Mouse (Mus musculus): ENCODE data around the gene Hist2h2aa1. TPM values are rescaled to one million over a fixed set of nuclear protein-coding genes. Genes with fewer than 3 reads are reported as not detected.

Hist2h2aa1 gene
- 41.3 and 48.8 TPM in 2 replicates for polyA plus RNA-seq (2012; rRNA removed)

GRCm38 (mm10) chr3:96245003-96245886 is at the start of gene Hist2h2aa1:
Hist2h2aa1 (plus strand) TSS chr3:96245497.

GRCm38 (mm10) chr3:96219661-96220130 is 25.6 kb upstream of the Hist2h2aa1 start, which contains the start of the genes Bola1 and Hist2h2ab:
Bola1 (minus strand) TSS chr3:96219709.
Hist2h2ab (plus strand) TSS chr3:96219865.

GRCm38 (mm10) chr3:96220765-96221639 is 24.3 kb upstream of the Hist2h2aa1 start, which contains the start of the genes Hist2h2ac and Hist2h2be:
Hist2h2ac (minus strand) TSS chr3:96220880.
Hist2h2be (plus strand) TSS chr3:96221119.

GRCm38 (mm10) chr3:96238954-96239793 is 6.1 kb upstream of the Hist2h2aa1 start, which contains the start of gene Hist2h3c2:
Hist2h3c2 (minus strand) TSS chr3:96239127.

GRCm38 (mm10) chr3:96239949-96240798 is 5.1 kb upstream of the Hist2h2aa1 start, which contains the start of gene Hist2h2aa2:
Hist2h2aa2 (minus strand) TSS chr3:96240276.

GRCm38 (mm10) chr3:96246427-96246856 is 1.1 kb downstream of the Hist2h2aa1 start, which contains the start of gene Hist2h3c1:
Hist2h3c1 (plus strand) TSS chr3:96246685.

GRCm38 (mm10) chr3:96262979-96263550 is 17.8 kb downstream of the Hist2h2aa1 start, which contains the start of gene Hist2h4:
Hist2h4 (minus strand) TSS chr3:96263311.

GRCm38 (mm10) chr3:96268051-96268775 is 22.9 kb downstream of the Hist2h2aa1 start, which contains the start of gene Hist2h3b:
Hist2h3b (plus strand) TSS chr3:96268654.

GRCm38 (mm10) chr3:96269511-96270474 is 24.5 kb downstream of the Hist2h2aa1 start, which contains the start of gene Hist2h2bb:
Hist2h2bb (plus strand) TSS chr3:96269752.

GRCm38 (mm10) chr3:96293787-96294186 is 48.5 kb downstream of the Hist2h2aa1 start, which contains the start of gene Fcgr1:
Fcgr1 (minus strand) TSS chr3:96293969.

Other genes starting within 250 kb of the Hist2h2aa1 start
- 9.2 and 10.8 TPM in 2 replicates for gene Plekho1, start 249.5 kb upstream of the Hist2h2aa1 start, polyA plus RNA-seq (2012; rRNA removed)
- gene Vps45, start 187.0 kb upstream of the Hist2h2aa1 start, polyA plus RNA-seq (2012; rRNA removed) = 7.2 and 8.1 TPM in 2 replicates
- gene Otud7b, start 141.0 kb upstream of the Hist2h2aa1 start, polyA plus RNA-seq (2012; rRNA removed) = 3.6 TPM in 2 replicates
- gene Mtmr11, start 83.5 kb upstream of the Hist2h2aa1 start, polyA plus RNA-seq (2012; rRNA removed) = 2.8 and 3.5 TPM in 2 replicates
- gene Sf3b4, start 73.2 kb upstream of the Hist2h2aa1 start, polyA plus RNA-seq (2012; rRNA removed) = 40.1 and 53.9 TPM in 2 replicates
- gene Sv2a, start 64.3 kb upstream of the Hist2h2aa1 start, polyA plus RNA-seq (2012; rRNA removed) = 0.32 and 0.33 TPM in 2 replicates
- 30.6 and 31.1 TPM in 2 replicates for gene Bola1, start 25.8 kb upstream of the Hist2h2aa1 start, polyA plus RNA-seq (2012; rRNA removed)
- gene Hist2h2ab, start 25.6 kb upstream of the Hist2h2aa1 start, polyA plus RNA-seq (2012; rRNA removed) = 0.89 and 1.2 TPM in 2 replicates
- 17.7 and 18.2 TPM in 2 replicates for gene Hist2h2ac, start 24.6 kb upstream of the Hist2h2aa1 start, polyA plus RNA-seq (2012; rRNA removed)
- gene Hist2h2be, start 24.4 kb upstream of the Hist2h2aa1 start, polyA plus RNA-seq (2012; rRNA removed) = 7.9 and 10.3 TPM in 2 replicates
- 79.4 and 94.5 TPM in 2 replicates for gene Hist2h3c2, start 6.4 kb upstream of the Hist2h2aa1 start, polyA plus RNA-seq (2012; rRNA removed)
- gene Hist2h2aa2, start 5.2 kb upstream of the Hist2h2aa1 start, polyA plus RNA-seq (2012; rRNA removed) = 23.7 and 29.8 TPM in 2 replicates
- gene Hist2h3c1, start 1.2 kb downstream of the Hist2h2aa1 start, polyA plus RNA-seq (2012; rRNA removed) = 2.4 and 2.8 TPM in 2 replicates
- 9.6 and 12.2 TPM in 2 replicates for gene Hist2h4, start 17.8 kb downstream of the Hist2h2aa1 start, polyA plus RNA-seq (2012; rRNA removed)
- gene Hist2h3b, start 23.2 kb downstream of the Hist2h2aa1 start, polyA plus RNA-seq (2012; rRNA removed) = 63.6 and 74.6 TPM in 2 replicates
- gene Hist2h2bb, start 24.3 kb downstream of the Hist2h2aa1 start, polyA plus RNA-seq (2012; rRNA removed) = 13.6 and 14.2 TPM in 2 replicates
- 2.5 and 3.7 TPM in 2 replicates for gene Fcgr1, start 48.5 kb downstream of the Hist2h2aa1 start, polyA plus RNA-seq (2012; rRNA removed)
- 0.02 and 0.05 TPM in 2 replicates for gene BC107364, start 206.8 kb downstream of the Hist2h2aa1 start, polyA plus RNA-seq (2012; rRNA removed)